Mouse (Mus musculus): ENCODE data around the gene Pkd1l1. TPM values are rescaled to one million over a fixed set of nuclear protein-coding genes. Genes with fewer than 3 reads are reported as not detected.
A peak's percentile ranks its signal among the peaks of the same experiment; 100 is the strongest.

Pkd1l1 gene
- polyA plus RNA-seq, 1 experiment from 2014 or later = 0.19 TPM

- Histone ChIP-seq H3K27ac (replicated peaks) (no peak overlapping the region), H3K36me3 (ENCODE audit: control insufficient read depth, insufficient read depth, low read length) (no peaks in the 10 kb centered on the region), H3K4me2 (replicated peaks; ENCODE audit: low read depth) (no peak overlapping the region), H3K4me3 (ENCODE audit: low read depth, low read length) (no peak overlapping the region), H3K9me3 (ENCODE audit: control insufficient read depth, low read length) (no peaks in the 10 kb centered on the region), H3K9ac (ENCODE audit: low read length) (no peak overlapping the region), H3K27me3 (ENCODE audit: control insufficient read depth, insufficient read depth, low read length) (no peaks in the 10 kb centered on the region), H3K4me1 (replicated peaks; ENCODE audit: control insufficient read depth, insufficient read depth) (no peaks in the 10 kb centered on the region)
- TF ChIP-seq EP300 (optimal IDR thresholded peaks at IDR 0.05) (no peak), CTCF (IDR thresholded peaks at IDR 0.05; ENCODE audit: low read depth) (no peak)
- 73% methylated on average over 6 of the region's 6 CpGs for WGBS
- DNase-seq (ENCODE audit: low spot score) (no peak), ATAC-seq (ENCODE audit: low FRiP score, low TSS enrichment) (no peak)
Measured at GRCm38 (mm10) chr11:8972093-8972492, 973 bp downstream of the Pkd1l1 start.

- no peaks in the 10 kb centered on the region for H3K27me3 ChIP-seq (ENCODE audit: control insufficient read depth, insufficient read depth, low read length)
- H3K4me1 ChIP-seq (replicated peaks; ENCODE audit: control insufficient read depth, insufficient read depth) = no peaks in the 10 kb centered on the region
- no peak overlapping the region for H3K27ac ChIP-seq (replicated peaks)
- no peak overlapping the region for H3K9ac ChIP-seq (ENCODE audit: low read length)
- no peak overlapping the region for H3K4me2 ChIP-seq (replicated peaks; ENCODE audit: low read depth)
- no peaks in the 10 kb centered on the region for H3K36me3 ChIP-seq (ENCODE audit: control insufficient read depth, insufficient read depth, low read length)
- no peaks in the 10 kb centered on the region for H3K9me3 ChIP-seq (ENCODE audit: control insufficient read depth, low read length)
- no peak for ATAC-seq (ENCODE audit: low FRiP score, low TSS enrichment)
- H3K4me3 ChIP-seq (ENCODE audit: low read depth, low read length) = no peak overlapping the region
- no peak for TF ChIP-seq EP300 (optimal IDR thresholded peaks at IDR 0.05)
- no peak for TF ChIP-seq CTCF (IDR thresholded peaks at IDR 0.05; ENCODE audit: low read depth)
- DNase-seq (ENCODE audit: low spot score) = no peak
- WGBS = 51% methylated on average over 9 of the region's 9 CpGs
Measured at GRCm38 (mm10) chr11:8970509-8970908, 2.6 kb downstream of the Pkd1l1 start.

DNA sequence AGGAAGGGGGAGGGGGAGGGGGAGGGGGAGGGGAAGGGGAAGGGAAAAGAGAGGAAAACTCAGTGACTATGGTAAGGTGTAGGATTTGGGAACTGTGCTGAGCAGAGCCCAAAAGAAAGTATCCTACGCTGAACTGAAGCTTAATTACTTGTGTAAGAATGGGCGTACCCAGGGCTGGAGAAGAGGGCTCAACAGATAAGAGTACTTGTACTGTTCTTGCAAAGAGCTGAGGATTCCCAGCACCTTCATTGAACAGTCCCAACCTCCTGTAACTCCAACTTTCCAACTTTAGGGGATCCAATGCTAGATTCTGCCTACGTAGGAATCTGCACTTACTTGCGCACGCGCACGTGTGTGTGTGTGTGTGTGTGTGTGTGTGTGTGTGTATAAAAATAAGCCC lies 5.0 kb downstream of the Pkd1l1 start:
- WGBS = 94% methylated on average over 7 of the region's 7 CpGs
- Histone ChIP-seq H3K4me2 (replicated peaks; ENCODE audit: low read depth) (no peak overlapping the region), H3K9me3 (ENCODE audit: control insufficient read depth, low read length) (no peaks in the 10 kb centered on the region), H3K36me3 (ENCODE audit: control insufficient read depth, insufficient read depth, low read length) (no peaks in the 10 kb centered on the region), H3K4me1 (replicated peaks; ENCODE audit: control insufficient read depth, insufficient read depth) (no peaks in the 10 kb centered on the region), H3K27ac (replicated peaks) (no peak overlapping the region), H3K27me3 (ENCODE audit: control insufficient read depth, insufficient read depth, low read length) (no peaks in the 10 kb centered on the region), H3K9ac (ENCODE audit: low read length) (no peak overlapping the region), H3K4me3 (ENCODE audit: low read depth, low read length) (no peak overlapping the region)
- TF ChIP-seq CTCF (IDR thresholded peaks at IDR 0.05; ENCODE audit: low read depth) (no peak), EP300 (optimal IDR thresholded peaks at IDR 0.05) (no peak)
- no peak for ATAC-seq (ENCODE audit: low FRiP score, low TSS enrichment)
- DNase-seq (ENCODE audit: low spot score) = no peak

DNA sequence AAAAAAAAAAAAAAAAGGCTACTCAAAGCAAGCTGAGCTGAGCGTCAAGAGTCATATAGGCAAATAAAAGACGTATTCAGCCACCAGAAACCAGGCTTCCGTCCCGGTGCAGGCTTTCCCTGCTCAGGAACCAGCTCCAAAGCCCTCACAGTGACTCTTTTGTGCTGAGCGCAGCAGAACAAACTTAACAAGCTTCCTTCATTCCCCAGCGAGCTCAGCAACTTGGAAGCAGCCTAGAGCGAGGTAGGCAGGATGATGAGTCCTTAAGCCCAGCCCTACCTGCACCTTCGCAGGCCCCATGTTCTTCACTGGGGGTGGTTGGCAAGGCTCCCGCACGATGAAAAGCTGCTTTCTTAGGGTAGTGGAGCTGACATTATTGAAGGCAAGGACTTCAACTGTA lies 14.5 kb downstream of the Pkd1l1 start:
- Histone ChIP-seq H3K9me3 (ENCODE audit: control insufficient read depth, low read length) (no peaks in the 10 kb centered on the region), H3K27ac (replicated peaks) (no peak overlapping the region), H3K9ac (ENCODE audit: low read length) (no peak overlapping the region), H3K4me1 (replicated peaks; ENCODE audit: control insufficient read depth, insufficient read depth) (no peaks in the 10 kb centered on the region), H3K4me2 (replicated peaks; ENCODE audit: low read depth) (no peak overlapping the region), H3K4me3 (ENCODE audit: low read depth, low read length) (no peak overlapping the region), H3K36me3 (ENCODE audit: control insufficient read depth, insufficient read depth, low read length) (no peaks in the 10 kb centered on the region), H3K27me3 (ENCODE audit: control insufficient read depth, insufficient read depth, low read length) (no peaks in the 10 kb centered on the region)
- TF ChIP-seq CTCF (IDR thresholded peaks at IDR 0.05; ENCODE audit: low read depth) (no peak), EP300 (optimal IDR thresholded peaks at IDR 0.05) (no peak)
- WGBS = 55% methylated on average over 10 of the region's 10 CpGs
- ATAC-seq (ENCODE audit: low FRiP score, low TSS enrichment) (no peak), DNase-seq (ENCODE audit: low spot score) (peak; percentile 16)

DNA sequence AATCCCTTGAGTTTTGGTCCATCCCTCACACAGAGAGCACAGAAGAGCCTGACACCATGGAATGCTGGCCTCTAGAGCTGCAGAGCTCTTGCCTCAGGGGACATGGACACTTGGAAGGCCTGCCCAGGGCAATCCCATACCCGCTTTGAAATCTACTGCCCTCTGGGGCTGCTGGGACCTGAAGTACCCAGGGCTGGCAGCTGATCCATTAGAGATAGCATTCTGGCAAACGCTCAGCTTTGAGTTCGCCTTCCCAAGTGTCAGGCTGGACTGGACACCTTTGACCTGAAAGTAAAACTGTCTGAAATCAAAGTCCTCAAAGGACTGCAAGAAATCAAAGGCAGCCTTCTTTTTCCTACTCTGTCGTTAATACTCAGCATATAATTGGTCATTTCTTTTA lies 15.0 kb downstream of the Pkd1l1 start:
- ATAC-seq (ENCODE audit: low FRiP score, low TSS enrichment) (no peak), DNase-seq (ENCODE audit: low spot score) (no peak)
- no peak overlapping the region for H3K4me2 ChIP-seq (replicated peaks; ENCODE audit: low read depth)
- no peaks in the 10 kb centered on the region for H3K9me3 ChIP-seq (ENCODE audit: control insufficient read depth, low read length)
- H3K36me3 ChIP-seq (ENCODE audit: control insufficient read depth, insufficient read depth, low read length) = no peaks in the 10 kb centered on the region
- H3K27ac ChIP-seq (replicated peaks) = no peak overlapping the region
- H3K4me1 ChIP-seq (replicated peaks; ENCODE audit: control insufficient read depth, insufficient read depth) = no peaks in the 10 kb centered on the region
- H3K4me3 ChIP-seq (ENCODE audit: low read depth, low read length) = no peak overlapping the region
- no peak for TF ChIP-seq EP300 (optimal IDR thresholded peaks at IDR 0.05)
- TF ChIP-seq CTCF (IDR thresholded peaks at IDR 0.05; ENCODE audit: low read depth) = no peak
- H3K27me3 ChIP-seq (ENCODE audit: control insufficient read depth, insufficient read depth, low read length) = no peaks in the 10 kb centered on the region
- no peak overlapping the region for H3K9ac ChIP-seq (ENCODE audit: low read length)
- 60% methylated on average over 4 of the region's 4 CpGs for WGBS

- WGBS = 63% methylated on average over 6 of the region's 6 CpGs
- H3K4me2 ChIP-seq (replicated peaks; ENCODE audit: low read depth) = no peak overlapping the region
- H3K4me1 ChIP-seq (replicated peaks; ENCODE audit: control insufficient read depth, insufficient read depth) = no peaks in the 10 kb centered on the region
- H3K9ac ChIP-seq (ENCODE audit: low read length) = no peak overlapping the region
- DNase-seq (ENCODE audit: low spot score) = no peak
- no peak overlapping the region for H3K27ac ChIP-seq (replicated peaks)
- no peak overlapping the region for H3K4me3 ChIP-seq (ENCODE audit: low read depth, low read length)
- H3K9me3 ChIP-seq (ENCODE audit: control insufficient read depth, low read length) = no peaks in the 10 kb centered on the region
- no peaks in the 10 kb centered on the region for H3K27me3 ChIP-seq (ENCODE audit: control insufficient read depth, insufficient read depth, low read length)
- no peaks in the 10 kb centered on the region for H3K36me3 ChIP-seq (ENCODE audit: control insufficient read depth, insufficient read depth, low read length)
- TF ChIP-seq EP300 (optimal IDR thresholded peaks at IDR 0.05) = no peak
- TF ChIP-seq CTCF (IDR thresholded peaks at IDR 0.05; ENCODE audit: low read depth) = peak; percentile 67
- ATAC-seq (ENCODE audit: low FRiP score, low TSS enrichment) = no peak
Measured at GRCm38 (mm10) chr11:8957023-8957422, 16.0 kb downstream of the Pkd1l1 start.
